Mouse (Mus musculus) c-Kit-positive CD71-negative TER-119-negative erythroid progenitor cells, embryonic 14.5 days (primary cell): ENCODE data around the gene Tmem181a.
"Not testable (repeated sequence)": the region's sequence is repeated elsewhere in the genome, so short reads cannot be mapped to it uniquely, and the experiment has no call there.

ENCODE experiments used
- DNase-seq: peaks from one replicate; pipeline ENCODE4 v3.0.0-alpha.2; 2013; ENCODE audit warnings: low read depth

Gene Tmem181a

GRCm38 (mm10) chr17:6256400-6257069, at the start of gene Tmem181a:
Gene Tmem181a (plus strand): TSS chr17:6256860.
- DNase-seq = not testable (repeated sequence)

- no peak for DNase-seq
Observed at GRCm38 (mm10) chr17:6211721-6212120, 44.9 kb upstream of the Tmem181a start.

- no peak for DNase-seq
Observed at GRCm38 (mm10) chr17:6215640-6216039, 41.0 kb upstream of the Tmem181a start.

DNA sequence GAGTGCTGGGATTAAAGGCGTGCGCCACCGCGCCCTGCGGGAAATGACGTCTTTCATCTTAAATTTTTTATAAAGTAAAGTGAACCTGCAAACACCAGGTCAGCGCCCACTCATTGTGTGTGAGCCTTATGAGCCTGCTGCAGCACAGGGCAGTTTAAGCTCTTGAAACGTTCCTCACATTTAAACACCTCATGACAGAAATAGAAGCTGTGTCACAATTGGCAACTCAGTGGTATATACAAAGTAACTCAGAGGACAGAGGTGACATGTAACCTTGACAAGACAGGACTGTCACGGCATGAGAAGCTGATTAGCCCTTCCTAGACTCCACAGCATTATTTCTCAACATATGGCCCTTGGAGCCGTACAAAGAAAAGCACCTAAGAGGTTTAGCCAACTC, 40.1 kb upstream of the Tmem181a start:
- DNase-seq = no peak

DNA sequence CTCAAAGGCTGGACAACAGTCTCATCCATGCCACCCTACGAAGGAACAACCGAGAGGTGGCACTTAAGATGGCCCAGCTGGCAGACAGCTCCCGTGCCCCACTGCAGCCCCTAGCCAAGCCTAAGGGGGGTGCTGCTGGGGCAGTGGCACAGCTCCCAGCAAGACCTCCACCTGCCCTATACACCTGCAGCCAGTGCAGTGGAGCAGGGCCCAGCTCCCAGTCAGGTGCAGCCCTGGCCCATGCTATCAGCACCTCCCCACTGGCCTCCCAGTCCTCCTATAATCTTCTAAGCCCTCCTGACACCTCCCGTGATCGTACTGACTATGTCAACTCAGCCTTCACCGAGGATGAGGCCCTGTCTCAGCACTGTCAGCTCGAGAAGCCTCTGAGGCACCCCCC, 24.0 kb upstream of the Tmem181a start:
- not testable (repeated sequence) for DNase-seq

- not testable (repeated sequence) for DNase-seq
Observed at GRCm38 (mm10) chr17:6251298-6251697, 5.4 kb upstream of the Tmem181a start.

GRCm38 (mm10) chr17:6257070-6257456, 403 bp downstream of the Tmem181a start:
- DNase-seq = not testable (repeated sequence)

- not testable (repeated sequence) for DNase-seq
Observed at GRCm38 (mm10) chr17:6269876-6270831, 13.5 kb downstream of the Tmem181a start.

GRCm38 (mm10) chr17:6270840-6271239, 14.2 kb downstream of the Tmem181a start:
- DNase-seq = not testable (repeated sequence)

DNA sequence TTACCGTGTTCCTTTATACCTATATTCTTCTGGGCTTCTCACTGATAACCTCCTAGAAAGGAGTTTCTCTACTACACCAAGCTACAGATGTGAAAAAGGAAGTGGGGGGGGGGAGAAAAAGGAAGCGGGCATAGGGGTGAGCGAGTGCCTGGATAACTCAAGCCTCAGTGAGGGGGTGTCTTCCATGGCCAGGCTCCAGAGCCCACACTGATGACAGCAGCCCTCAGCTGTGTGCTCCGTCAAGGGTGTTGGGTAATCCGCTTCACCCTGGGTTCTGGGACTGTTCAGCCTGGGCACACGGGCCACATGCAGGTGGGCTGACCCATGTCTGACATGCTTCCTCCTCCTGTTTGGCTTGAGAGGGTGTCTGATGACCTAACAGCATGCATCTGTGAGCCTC, 15.3 kb downstream of the Tmem181a start:
- DNase-seq = not testable (repeated sequence)

DNA sequence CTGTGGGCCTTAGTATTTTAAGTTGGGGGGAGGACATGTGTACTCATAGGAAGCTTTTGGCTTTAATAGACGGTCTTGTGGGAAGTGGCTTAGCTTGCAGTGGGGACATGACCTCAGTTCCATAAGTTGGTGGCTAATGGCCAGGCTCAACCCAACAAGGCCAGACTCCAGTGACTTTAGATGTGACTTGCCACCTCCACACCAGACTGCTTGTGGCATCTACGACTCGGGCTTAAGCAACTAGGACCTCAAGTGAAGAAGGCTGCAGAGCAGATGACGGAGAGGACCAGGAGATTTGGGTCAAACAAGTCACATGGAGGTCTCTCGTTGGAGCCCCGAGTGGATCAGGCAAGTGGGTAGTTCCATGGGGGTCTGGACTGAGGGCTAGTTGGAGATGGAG, 18.0 kb downstream of the Tmem181a start:
- not testable (repeated sequence) for DNase-seq

DNA sequence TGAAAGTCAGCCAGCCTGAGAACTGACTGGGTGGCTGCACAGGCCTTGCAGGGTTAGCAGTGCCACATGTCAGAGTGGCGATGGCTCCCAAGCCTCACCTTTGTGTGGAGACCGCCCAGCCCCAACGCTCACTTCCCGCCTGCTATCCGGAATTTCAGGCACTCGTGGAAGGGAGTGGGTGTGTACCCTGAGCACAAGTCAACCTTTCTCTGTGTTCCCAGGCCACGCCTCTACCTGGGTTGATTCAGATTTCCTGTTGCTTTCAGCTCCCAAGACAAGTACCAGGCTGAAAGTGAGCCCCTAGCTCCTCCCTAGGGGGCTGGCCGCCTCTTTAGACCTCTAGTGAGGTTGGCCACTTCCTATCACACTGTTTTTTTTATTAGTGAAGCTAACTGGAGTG, 22.5 kb downstream of the Tmem181a start:
- DNase-seq = not testable (repeated sequence)

DNA sequence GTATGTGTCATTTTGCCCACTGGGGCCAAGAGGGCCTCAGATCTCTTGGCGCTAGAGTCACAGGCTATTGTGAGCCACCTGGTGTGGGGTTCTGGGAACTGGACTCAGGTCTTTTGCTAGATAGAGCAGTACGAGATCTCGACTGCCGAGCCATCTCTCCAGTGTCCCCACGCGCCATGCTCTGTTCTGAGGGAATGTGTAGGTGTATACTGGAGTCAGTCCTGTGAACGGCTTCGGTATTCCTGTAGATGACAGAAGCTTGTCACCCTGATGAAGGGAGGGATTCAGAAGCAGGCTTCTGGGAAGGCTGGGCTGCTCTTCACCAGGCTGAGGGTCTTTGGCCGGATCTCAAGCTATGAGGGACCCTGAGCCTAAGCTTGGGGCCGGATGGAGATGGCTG, 23.1 kb downstream of the Tmem181a start:
- not testable (repeated sequence) for DNase-seq

DNA sequence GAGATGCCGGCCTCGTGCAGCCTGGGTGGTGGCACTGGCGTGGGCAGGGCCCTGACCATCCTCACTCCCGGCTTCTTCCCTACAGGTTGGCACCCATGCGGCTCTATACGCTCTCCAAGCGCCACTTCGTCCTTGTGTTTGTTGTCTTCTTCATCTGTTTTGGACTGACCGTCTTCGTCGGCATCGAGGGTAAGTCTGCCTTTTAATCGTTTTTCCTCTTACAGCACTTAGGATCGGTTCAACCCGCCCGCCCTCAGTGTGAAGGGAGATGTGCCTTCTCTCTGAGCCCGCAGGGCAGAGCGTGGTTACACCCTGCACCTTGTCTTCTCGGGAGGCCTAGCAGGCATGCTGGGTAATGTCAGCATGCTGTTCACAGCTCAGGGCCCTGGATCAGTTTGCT, 23.9 kb downstream of the Tmem181a start:
- not testable (repeated sequence) for DNase-seq

- DNase-seq = not testable (repeated sequence)
Observed at GRCm38 (mm10) chr17:6283137-6283536, 26.5 kb downstream of the Tmem181a start.

DNA sequence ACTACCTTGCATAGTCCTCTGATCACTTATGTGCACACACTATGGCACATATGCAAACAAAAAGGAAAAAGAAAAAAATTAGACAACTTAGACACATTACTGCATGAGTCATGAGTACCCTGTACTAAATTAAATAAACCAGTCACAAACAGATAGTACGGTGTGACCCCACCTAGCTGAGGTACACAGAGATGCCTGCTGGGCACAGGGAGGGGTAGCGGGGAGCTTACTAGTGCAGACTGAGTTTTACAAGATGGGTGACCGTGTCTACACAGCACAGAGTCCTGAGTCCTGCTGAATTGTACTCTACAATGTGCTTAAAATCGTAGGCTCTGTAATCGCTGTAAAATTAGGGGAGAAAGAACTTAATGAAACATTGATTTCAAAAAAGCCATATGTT, 29.5 kb downstream of the Tmem181a start:
- not testable (repeated sequence) for DNase-seq

- DNase-seq = not testable (repeated sequence)
Observed at GRCm38 (mm10) chr17:6289045-6289444, 32.4 kb downstream of the Tmem181a start.

- DNase-seq = not testable (repeated sequence)
Observed at GRCm38 (mm10) chr17:6293882-6294281, 37.2 kb downstream of the Tmem181a start.

GRCm38 (mm10) chr17:6297060-6297795, 40.6 kb downstream of the Tmem181a start:
- not testable (repeated sequence) for DNase-seq

- DNase-seq = not testable (repeated sequence)
Observed at GRCm38 (mm10) chr17:6300190-6300863, 43.7 kb downstream of the Tmem181a start.

GRCm38 (mm10) chr17:6304891-6305290, 48.2 kb downstream of the Tmem181a start:
- not testable (repeated sequence) for DNase-seq
